Mouse (Mus musculus) kidney, embryonic 14.5 days (tissue): Measurements from ENCODE around the gene Gm13277. TPM values are rescaled to one million over a fixed set of nuclear protein-coding genes. Genes with fewer than 3 reads are reported as not detected.
"Not testable (repeated sequence)": the region's sequence is repeated elsewhere in the genome, so short reads cannot be mapped to it uniquely, and the experiment has no call there.

Source experiments
- ATAC-seq: fragments of 200-750 bp; cut with Nextera tagmentation; 2 replicates; pipeline ENCODE4 v1.8.0; 2017; ENCODE audit warnings: moderate number of reproducible peaks, mild to moderate bottlenecking, moderate TSS enrichment, moderate library complexity; ENCODE audit not compliant: low FRiP score, low TSS enrichment
- H3K27ac ChIP-seq: fragments of 300-500 bp; sonication (generic); 2 replicates; pipeline ENCODE4 v1.5.1; 2014; ENCODE audit warnings: low read depth, mild to moderate bottlenecking, low read length, moderate library complexity, mixed read lengths
- H3K27me3 ChIP-seq: fragments of 300-500 bp; sonication (generic); 2 replicates; pipeline ENCODE4 v1.6.1; 2014; ENCODE audit warnings: mild to moderate bottlenecking, low read length; ENCODE audit not compliant: control insufficient read depth, insufficient read depth
- H3K36me3 ChIP-seq: fragments of 300-500 bp; sonication (generic); 2 replicates; pipeline ENCODE4 v1.6.1; 2014; ENCODE audit warnings: low read length, mixed read lengths; ENCODE audit not compliant: control insufficient read depth, insufficient read depth
- H3K4me1 ChIP-seq: fragments of 300-500 bp; sonication (generic); 2 replicates; pipeline ENCODE4 v1.6.1; 2014; ENCODE audit warnings: low read length, mixed read lengths; ENCODE audit not compliant: control insufficient read depth, insufficient read depth
- H3K4me2 ChIP-seq: fragments of 300-500 bp; sonication (generic); replicated peaks from 2 replicates; pipeline ENCODE4 v1.6.1; 2014; ENCODE audit warnings: low read depth, mild to moderate bottlenecking, low read length
- H3K4me3 ChIP-seq: fragments of 300-500 bp; sonication (generic); 2 replicates; pipeline ENCODE4 v1.5.1; 2014; ENCODE audit warnings: mild to moderate bottlenecking, low read length
- H3K9ac ChIP-seq: fragments of 300-500 bp; sonication (generic); 2 replicates; pipeline ENCODE4 v1.6.1; 2014; ENCODE audit warnings: low read depth, mild to moderate bottlenecking, low read length, moderate library complexity
- H3K9me3 ChIP-seq: fragments of 300-500 bp; sonication (generic); 2 replicates; pipeline ENCODE4 v1.6.1; 2016; ENCODE audit warnings: low read length; ENCODE audit not compliant: control insufficient read depth
- WGBS: fragments of 180-500 bp; shearing (Covaris S2); extraction: QIAGEN DNeasy Blood & Tissue Kit; methylation state at CpG from one replicate; pipeline ENCODE4 v1.1.7; 2014; 5-methylcytosine and 5-hydroxymethylcytosine counted together
- polyA plus RNA-seq: library from polyadenylated mRNA; unstranded; fragments of >200 nt; fragmentation: Nextera tagmentation; extraction: Ambion mirVana; gene quantifications from 2 replicates; pipeline ENCODE4 v1.2.1, GENCODE M21; 2014

The Gm13277 gene
- polyA plus RNA-seq, 1 experiment from 2014 or later: not detected

- not testable (repeated sequence) for ATAC-seq, H3K27me3 ChIP-seq, H3K9me3 ChIP-seq, H3K36me3 ChIP-seq, H3K9ac ChIP-seq, H3K4me1 ChIP-seq, H3K27ac ChIP-seq, H3K4me2 ChIP-seq, H3K4me3 ChIP-seq
- WGBS: no CpG with 5 or more reads among the region's 8 CpGs
Observed at GRCm38 (mm10) chr4:88805231-88805630, 16.8 kb downstream of the Gm13277 start, which contains the start of gene Gm13288. Gm13288 (plus strand) TSS chr4:88805531.

GRCm38 (mm10) chr4:88805761-88806160 lies 17.3 kb downstream of the Gm13277 start:
- H3K36me3 ChIP-seq, H3K9me3 ChIP-seq, H3K4me1 ChIP-seq, ATAC-seq, H3K27me3 ChIP-seq, H3K4me2 ChIP-seq, H3K27ac ChIP-seq, H3K9ac ChIP-seq, H3K4me3 ChIP-seq: not testable (repeated sequence)
- 0% methylated on average over 13 of the region's 34 CpGs for WGBS

GRCm38 (mm10) chr4:88815928-88816327 lies 27.5 kb downstream of the Gm13277 start, which contains the start of gene Ifna7:
Ifna7 (plus strand) TSS chr4:88816228.
- no peak within 1 kb of the TSS for H3K4me3 ChIP-seq
- no peaks in the 10 kb centered on the region for H3K9me3 ChIP-seq
- no peak within 1 kb of the TSS for H3K4me2 ChIP-seq
- no peaks in the 10 kb centered on the region for H3K36me3 ChIP-seq
- no peaks in the 10 kb centered on the region for H3K4me1 ChIP-seq
- H3K27me3 ChIP-seq: no peaks in the 10 kb centered on the region
- H3K27ac ChIP-seq: no peak within 1 kb of the TSS
- no peak for ATAC-seq
- no peak within 1 kb of the TSS for H3K9ac ChIP-seq
- WGBS: 63% methylated on average over 3 of the region's 3 CpGs

GRCm38 (mm10) chr4:88819659-88820058 lies 31.2 kb downstream of the Gm13277 start, which contains the start of gene Ifna11:
Ifna11 (plus strand) TSS chr4:88819959.
- no peak within 1 kb of the TSS for H3K27ac ChIP-seq
- H3K9ac ChIP-seq: no peak within 1 kb of the TSS
- no peaks in the 10 kb centered on the region for H3K9me3 ChIP-seq
- H3K36me3 ChIP-seq: no peaks in the 10 kb centered on the region
- H3K4me1 ChIP-seq: no peaks in the 10 kb centered on the region
- no peaks in the 10 kb centered on the region for H3K27me3 ChIP-seq
- no peak within 1 kb of the TSS for H3K4me2 ChIP-seq
- ATAC-seq: no peak
- no peak within 1 kb of the TSS for H3K4me3 ChIP-seq
- 81% methylated on average over 1 of the region's 1 CpGs for whole genome bisulfite sequencing

GRCm38 (mm10) chr4:88822995-88823394 lies 34.6 kb downstream of the Gm13277 start:
- Histone ChIP-seq H3K36me3 (no peaks in the 10 kb centered on the region), H3K4me2 (no peak overlapping the region), H3K27me3 (no peaks in the 10 kb centered on the region), H3K4me1 (no peaks in the 10 kb centered on the region), H3K4me3 (no peak overlapping the region), H3K27ac (no peak overlapping the region), H3K9ac (no peak overlapping the region), H3K9me3 (no peaks in the 10 kb centered on the region)
- 32% methylated on average over 4 of the region's 4 CpGs for WGBS
- no peak for ATAC-seq

GRCm38 (mm10) chr4:88827116-88827515 lies 38.7 kb downstream of the Gm13277 start, which contains the start of gene Ifna6:
Ifna6 (plus strand) TSS chr4:88827416.
- H3K27ac ChIP-seq, H3K4me3 ChIP-seq, H3K9ac ChIP-seq, H3K36me3 ChIP-seq, H3K4me1 ChIP-seq, H3K4me2 ChIP-seq, H3K27me3 ChIP-seq, H3K9me3 ChIP-seq, ATAC-seq: not testable (repeated sequence)

GRCm38 (mm10) chr4:88830523-88830922 lies 42.1 kb downstream of the Gm13277 start:
- no peak overlapping the region for H3K4me2 ChIP-seq
- 25% methylated on average over 4 of the region's 4 CpGs for WGBS
- no peak for ATAC-seq
- no peaks in the 10 kb centered on the region for H3K27me3 ChIP-seq
- H3K9me3 ChIP-seq: no peaks in the 10 kb centered on the region
- no peak overlapping the region for H3K9ac ChIP-seq
- no peak overlapping the region for H3K27ac ChIP-seq
- no peak overlapping the region for H3K4me3 ChIP-seq
- no peaks in the 10 kb centered on the region for H3K4me1 ChIP-seq
- H3K36me3 ChIP-seq: no peaks in the 10 kb centered on the region

GRCm38 (mm10) chr4:88835225-88835624 lies 46.8 kb downstream of the Gm13277 start, which contains the start of gene Ifna5:
Ifna5 (plus strand) TSS chr4:88835525.
- not testable (repeated sequence) for ATAC-seq, H3K9me3 ChIP-seq, H3K4me3 ChIP-seq, H3K27ac ChIP-seq, H3K4me2 ChIP-seq, H3K4me1 ChIP-seq, H3K9ac ChIP-seq, H3K36me3 ChIP-seq, H3K27me3 ChIP-seq
- WGBS: 86% methylated on average over 1 of the region's 1 CpGs
